Mouse (Mus musculus): Measurements from ENCODE around the gene Tut4. TPM values are rescaled to one million over a fixed set of nuclear protein-coding genes. Genes with fewer than 3 reads are reported as not detected.

The Tut4 gene
- polyA plus RNA-seq (2012; rRNA removed) (197 and 222 TPM in 2 replicates), polyA plus RNA-seq (2014; fragmentation: Nextera tagmentation; extraction: Ambion mirVana) (59.1 and 73.9 TPM in 2 replicates)

GRCm38 (mm10) chr4:108459231-108460155, at the start of gene Tut4:
Tut4 (plus strand) TSS chr4:108459426.
- peak; percentile 67; the same call in 1 of the 2 replicates for TF ChIP-seq POLR2A (IDR thresholded peaks at IDR 0.05; ENCODE audit: borderline replicate concordance, extremely low read depth, insufficient read depth, insufficient read length)
- DNase-seq (ENCODE audit: low spot score) (peak; percentile 92), ATAC-seq (ENCODE audit: low FRiP score, low read depth) (peak; percentile 91)
- Histone ChIP-seq H3K4me1 (ENCODE audit: control insufficient read depth, insufficient read depth, low read length) (peaks cover 6% of the 10 kb centered on the region; the same call in 1 of the 2 replicates), H3K4me3 (replicated peaks; ENCODE audit: low read length) (peak within 1 kb of the TSS; percentile 99), H3K4me2 (replicated peaks; ENCODE audit: low read depth, low read length, severe bottlenecking) (peak within 1 kb of the TSS; percentile 89), H3K9ac (ENCODE audit: low read depth, low read length, severe bottlenecking) (peak within 1 kb of the TSS; percentile 98), H3K9me3 (ENCODE audit: control insufficient read depth, low read length) (no peaks in the 10 kb centered on the region), H3K27me3 (ENCODE audit: control insufficient read depth, insufficient read depth, low read length) (no peaks in the 10 kb centered on the region), H3K27ac (replicated peaks; ENCODE audit: low read depth, low read length) (peak within 1 kb of the TSS; percentile 98), H3K36me3 (ENCODE audit: control insufficient read depth, insufficient read depth, low read length) (peaks cover under 1% of the 10 kb centered on the region; the same call in 1 of the 2 replicates)
- under 1% methylated on average over 50 of the region's 97 CpGs for WGBS

GRCm38 (mm10) chr4:108424587-108424986, 34.6 kb upstream of the Tut4 start:
- TF ChIP-seq POLR2A (IDR thresholded peaks at IDR 0.05; ENCODE audit: borderline replicate concordance, extremely low read depth, insufficient read depth, insufficient read length) = no peak
- Histone ChIP-seq H3K9ac (ENCODE audit: low read depth, low read length, severe bottlenecking) (no peak overlapping the region), H3K27ac (replicated peaks; ENCODE audit: low read depth, low read length) (no peak overlapping the region), H3K4me2 (replicated peaks; ENCODE audit: low read depth, low read length, severe bottlenecking) (no peak overlapping the region), H3K36me3 (ENCODE audit: control insufficient read depth, insufficient read depth, low read length) (no peaks in the 10 kb centered on the region), H3K9me3 (ENCODE audit: control insufficient read depth, low read length) (no peaks in the 10 kb centered on the region), H3K4me1 (ENCODE audit: control insufficient read depth, insufficient read depth, low read length) (no peaks in the 10 kb centered on the region), H3K27me3 (ENCODE audit: control insufficient read depth, insufficient read depth, low read length) (no peaks in the 10 kb centered on the region), H3K4me3 (replicated peaks; ENCODE audit: low read length) (no peak overlapping the region)
- ATAC-seq (ENCODE audit: low FRiP score, low read depth) (no peak), DNase-seq (ENCODE audit: low spot score) (no peak)
- WGBS = 45% methylated on average over 2 of the region's 2 CpGs

- no peaks in the 10 kb centered on the region for H3K36me3 ChIP-seq (ENCODE audit: control insufficient read depth, insufficient read depth, low read length)
- H3K4me3 ChIP-seq (replicated peaks; ENCODE audit: low read length) = no peak overlapping the region
- DNase-seq (ENCODE audit: low spot score) = no peak
- no peak overlapping the region for H3K9ac ChIP-seq (ENCODE audit: low read depth, low read length, severe bottlenecking)
- H3K27ac ChIP-seq (replicated peaks; ENCODE audit: low read depth, low read length) = no peak overlapping the region
- H3K27me3 ChIP-seq (ENCODE audit: control insufficient read depth, insufficient read depth, low read length) = no peaks in the 10 kb centered on the region
- WGBS = 47% methylated on average over 11 of the region's 11 CpGs
- peaks cover 22% of the 10 kb centered on the region for H3K4me1 ChIP-seq (ENCODE audit: control insufficient read depth, insufficient read depth, low read length)
- H3K9me3 ChIP-seq (ENCODE audit: control insufficient read depth, low read length) = no peaks in the 10 kb centered on the region
- no peak for ATAC-seq (ENCODE audit: low FRiP score, low read depth)
- no peak for TF ChIP-seq POLR2A (IDR thresholded peaks at IDR 0.05; ENCODE audit: borderline replicate concordance, extremely low read depth, insufficient read depth, insufficient read length)
- H3K4me2 ChIP-seq (replicated peaks; ENCODE audit: low read depth, low read length, severe bottlenecking) = no peak overlapping the region
Measured at GRCm38 (mm10) chr4:108427719-108428340, 31.4 kb upstream of the Tut4 start.

- no peak for DNase-seq (ENCODE audit: low spot score)
- Histone ChIP-seq H3K36me3 (ENCODE audit: control insufficient read depth, insufficient read depth, low read length) (no peaks in the 10 kb centered on the region), H3K4me1 (ENCODE audit: control insufficient read depth, insufficient read depth, low read length) (peaks cover 26% of the 10 kb centered on the region), H3K27ac (replicated peaks; ENCODE audit: low read depth, low read length) (no peak overlapping the region), H3K9ac (ENCODE audit: low read depth, low read length, severe bottlenecking) (no peak overlapping the region), H3K9me3 (ENCODE audit: control insufficient read depth, low read length) (no peaks in the 10 kb centered on the region), H3K4me2 (replicated peaks; ENCODE audit: low read depth, low read length, severe bottlenecking) (no peak overlapping the region), H3K4me3 (replicated peaks; ENCODE audit: low read length) (no peak overlapping the region), H3K27me3 (ENCODE audit: control insufficient read depth, insufficient read depth, low read length) (no peaks in the 10 kb centered on the region)
- no peak for TF ChIP-seq POLR2A (IDR thresholded peaks at IDR 0.05; ENCODE audit: borderline replicate concordance, extremely low read depth, insufficient read depth, insufficient read length)
- WGBS = 65% methylated on average over 6 of the region's 6 CpGs
- ATAC-seq (ENCODE audit: low FRiP score, low read depth) = no peak
Measured at GRCm38 (mm10) chr4:108428341-108428721, 30.9 kb upstream of the Tut4 start.

Data from limb, embryonic 14.5 days (tissue).